Mouse (Mus musculus): ENCODE measurements around the gene H2-M5.

DNA sequence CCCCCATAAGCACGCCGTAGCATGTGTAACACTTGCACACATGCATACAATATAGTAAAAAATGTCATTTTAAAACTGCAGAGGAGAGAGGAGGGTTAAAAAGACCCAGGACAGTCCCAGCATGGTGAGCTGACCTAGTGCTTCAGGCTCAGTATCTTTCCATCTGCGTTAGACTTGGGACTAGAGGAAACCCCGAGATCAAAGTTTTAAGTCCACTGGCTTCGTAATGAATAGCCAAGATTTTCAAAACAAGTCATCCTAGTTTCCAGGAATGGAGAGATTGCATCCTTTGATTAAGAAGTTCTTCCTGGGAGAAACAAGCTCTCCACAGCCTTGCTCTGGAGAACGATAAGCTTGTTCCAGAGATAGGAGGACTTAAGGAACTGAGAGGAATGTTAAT lies 18.8 kb upstream of the H2-M5 start:
- TF ChIP-seq TAL1 (IDR thresholded peaks at IDR 0.05; ENCODE audit: low read length) = no peak
- no peak for TF ChIP-seq GATA1 (IDR thresholded peaks at IDR 0.05; ENCODE audit: low read length)
